Mouse (Mus musculus) testis, adult 2 months (tissue): ENCODE data around the gene Wdfy4. TPM values are rescaled to one million over a fixed set of nuclear protein-coding genes. Genes with fewer than 3 reads are reported as not detected.

ENCODE experiments used
- H3K27ac ChIP-seq: fragments of 200-500 bp; 2 replicates; pipeline ENCODE4 v1.5.1; 2012; ENCODE audit warnings: low read depth, low read length; ENCODE audit not compliant: control insufficient read depth, insufficient read depth
- H3K27me3 ChIP-seq: fragments of 200-500 bp; 2 replicates; pipeline ENCODE4 v1.6.1; 2012; ENCODE audit warnings: mild to moderate bottlenecking, low read length, moderate library complexity; ENCODE audit not compliant: control insufficient read depth, insufficient read depth
- H3K36me3 ChIP-seq: fragments of 200-500 bp; 2 replicates; pipeline ENCODE4 v1.6.1; 2012; ENCODE audit warnings: mild to moderate bottlenecking, low read length; ENCODE audit not compliant: control insufficient read depth, insufficient read depth
- H3K4me1 ChIP-seq: fragments of 200-500 bp; 2 replicates; pipeline ENCODE4 v1.6.1; 2012; ENCODE audit warnings: low read length; ENCODE audit not compliant: control insufficient read depth, insufficient read depth
- H3K4me3 ChIP-seq: fragments of 200-500 bp; 2 replicates; pipeline ENCODE4 v1.5.1; 2012; ENCODE audit warnings: low read depth, mild to moderate bottlenecking, low read length, moderate library complexity, mixed read lengths; ENCODE audit not compliant: control insufficient read depth
- CTCF ChIP-seq: fragments of 200-500 bp; IDR thresholded peaks from 2 replicates; pipeline ENCODE4 v1.5.1; 2012; ENCODE audit warnings: low read depth, mild to moderate bottlenecking, inconsistent platforms, low read length, moderate library complexity; ENCODE audit not compliant: control insufficient read depth, insufficient read depth, insufficient replicate concordance
- POLR2A ChIP-seq: fragments of 200-500 bp; IDR thresholded peaks from 2 replicates; pipeline ENCODE4 v1.6.1; 2012; ENCODE audit warnings: low read depth, mild to moderate bottlenecking, inconsistent platforms, low read length, moderate library complexity; ENCODE audit not compliant: control insufficient read depth
- polyA plus RNA-seq: library from polyadenylated mRNA; depleted of rRNA; stranded (reverse); fragments of >200 nt; gene quantifications from 2 replicates; pipeline ENCODE4 v1.2.3, GENCODE M21; 2012

Gene Wdfy4
- polyA plus RNA-seq, 1 experiment, result 4.0 TPM

DNA sequence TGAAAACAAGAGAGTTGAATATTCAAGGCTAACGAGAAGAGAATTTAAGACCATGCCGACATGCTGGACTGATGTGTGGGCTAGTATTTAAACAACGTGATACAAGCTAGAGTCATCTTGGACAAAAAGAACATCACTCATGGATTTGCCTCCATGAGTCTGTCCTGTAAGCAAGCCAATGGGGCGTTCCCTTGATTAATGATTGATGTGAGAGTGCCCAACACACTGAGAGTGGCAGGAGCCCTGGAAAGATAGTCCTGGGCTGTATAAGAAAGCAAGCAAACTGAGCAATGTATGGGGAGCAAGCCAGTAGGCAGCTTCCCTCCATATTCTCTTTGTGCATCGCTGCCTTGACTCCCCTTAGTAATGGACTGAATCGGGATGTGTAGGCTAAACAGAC, 106.7 kb downstream of the Wdfy4 start:
- TF ChIP-seq POLR2A (no peak), CTCF (no peak)
- Histone ChIP-seq H3K27ac (no peak overlapping the region), H3K4me3 (no peak overlapping the region), H3K4me1 (no peaks in the 10 kb centered on the region), H3K36me3 (no peaks in the 10 kb centered on the region), H3K27me3 (no peaks in the 10 kb centered on the region)

DNA sequence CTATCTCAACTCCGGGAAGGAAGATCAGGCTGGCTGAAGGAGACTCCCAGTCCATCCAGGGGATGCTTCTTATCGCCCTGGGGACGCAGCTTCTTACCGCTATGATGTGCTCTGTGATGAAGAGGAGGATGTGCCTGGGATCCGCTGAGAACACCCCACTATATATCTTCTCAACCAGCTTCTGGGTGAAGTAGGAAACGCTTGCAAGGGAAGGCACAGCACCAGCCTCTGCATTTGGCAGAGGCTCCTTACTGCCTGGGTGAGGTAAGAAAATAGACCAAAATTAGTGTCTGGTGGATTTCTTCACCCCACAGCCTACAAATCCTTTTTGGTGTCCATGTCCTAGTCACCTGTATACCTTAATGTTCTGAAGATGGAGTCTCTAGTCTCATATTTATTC, 107.2 kb downstream of the Wdfy4 start:
- Histone ChIP-seq H3K27me3 (no peaks in the 10 kb centered on the region), H3K4me3 (no peak overlapping the region), H3K4me1 (no peaks in the 10 kb centered on the region), H3K36me3 (no peaks in the 10 kb centered on the region), H3K27ac (no peak overlapping the region)
- TF ChIP-seq CTCF, result no peak
- TF ChIP-seq POLR2A, result no peak

DNA sequence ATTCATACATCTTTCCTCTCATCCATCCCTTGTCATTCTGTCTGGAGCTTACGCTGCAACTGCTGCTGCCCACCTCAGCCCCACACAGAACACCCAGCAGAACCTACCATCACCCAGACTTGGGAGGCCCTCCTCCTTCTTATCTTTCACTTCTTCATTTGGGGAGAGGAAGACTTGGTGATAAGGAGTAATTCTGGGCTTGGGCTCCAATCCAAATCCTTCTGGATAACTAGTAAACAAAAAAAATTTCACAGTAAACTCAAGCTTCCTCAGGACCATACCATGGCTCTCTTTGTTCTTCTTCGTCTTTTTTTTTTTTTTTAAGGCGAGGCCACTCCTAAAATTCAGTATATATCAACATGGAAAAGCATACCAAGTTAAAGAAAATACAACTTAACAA, 112.0 kb downstream of the Wdfy4 start:
- TF ChIP-seq CTCF, result no peak
- TF ChIP-seq POLR2A, result no peak
- Histone ChIP-seq H3K36me3 (no peaks in the 10 kb centered on the region), H3K27ac (no peak overlapping the region), H3K4me3 (no peak overlapping the region), H3K4me1 (no peaks in the 10 kb centered on the region), H3K27me3 (no peaks in the 10 kb centered on the region)

DNA sequence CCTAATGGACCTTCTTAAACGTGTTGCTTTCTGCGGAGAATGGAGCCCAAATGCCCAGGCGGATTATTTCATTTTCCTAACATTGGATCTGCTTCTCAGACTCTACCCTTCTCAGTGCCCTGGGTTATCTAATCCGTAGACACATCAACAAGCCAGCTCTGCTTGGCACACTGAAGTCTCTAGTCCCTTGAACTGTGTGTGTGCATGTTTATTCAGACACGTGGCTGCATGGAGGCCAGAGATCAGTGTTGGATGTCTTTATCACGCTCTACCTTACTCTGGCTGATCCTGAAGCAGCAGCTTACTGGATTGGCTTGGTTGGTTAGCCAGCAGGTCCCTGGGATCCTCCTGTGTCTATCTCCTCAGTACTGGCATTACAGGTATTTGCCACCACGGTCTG, 113.0 kb downstream of the Wdfy4 start:
- TF ChIP-seq CTCF (no peak), POLR2A (no peak)
- H3K36me3 ChIP-seq, result no peaks in the 10 kb centered on the region

DNA sequence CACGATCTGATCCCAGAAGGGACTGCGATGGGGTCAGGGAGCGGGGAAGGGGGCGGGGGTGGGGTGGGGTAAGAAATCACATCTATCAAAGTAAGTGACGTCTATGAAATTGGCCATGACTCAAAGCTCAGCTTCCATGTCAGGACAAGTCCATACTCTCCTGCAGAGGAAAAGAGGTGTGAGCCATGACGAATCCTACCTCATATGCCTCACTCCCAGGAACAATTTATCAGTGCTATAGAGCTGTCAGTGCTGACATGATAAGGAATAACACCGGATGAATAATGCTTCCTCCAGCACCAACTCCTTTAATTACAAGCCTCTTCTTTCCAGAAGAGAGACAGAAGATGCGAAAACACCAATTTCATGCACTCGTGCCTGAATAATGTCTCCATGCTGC, 117.6 kb downstream of the Wdfy4 start:
- Histone ChIP-seq H3K4me3 (no peak overlapping the region), H3K27ac (no peak overlapping the region), H3K36me3 (no peaks in the 10 kb centered on the region), H3K4me1 (no peaks in the 10 kb centered on the region), H3K27me3 (no peaks in the 10 kb centered on the region)
- TF ChIP-seq CTCF, result no peak
- no peak for TF ChIP-seq POLR2A

More for the DNA sequence above, 113.0 kb downstream of the Wdfy4 start:
- Histone ChIP-seq H3K4me1 (no peaks in the 10 kb centered on the region), H3K4me3 (no peak overlapping the region), H3K27ac (no peak overlapping the region), H3K27me3 (no peaks in the 10 kb centered on the region)

DNA sequence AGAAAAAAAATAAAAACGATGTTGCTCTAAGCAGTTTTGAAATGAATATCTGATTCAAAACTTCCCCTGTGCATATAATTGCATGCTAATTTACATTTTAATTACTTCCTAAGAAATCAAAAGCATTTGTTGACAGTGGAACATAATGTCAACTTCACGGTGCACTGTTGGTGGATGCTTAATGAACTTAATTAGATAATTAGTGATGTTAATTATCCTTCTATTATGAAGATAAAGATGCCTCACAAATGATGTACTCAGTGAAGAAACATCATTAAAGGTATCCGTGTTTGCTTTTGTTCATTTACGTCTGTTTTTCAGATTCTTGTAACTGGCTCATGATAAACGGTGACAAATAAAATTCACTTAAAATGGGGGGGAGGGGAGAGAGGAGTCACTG, 122.3 kb downstream of the Wdfy4 start:
- TF ChIP-seq CTCF (no peak), POLR2A (no peak)
- no peaks in the 10 kb centered on the region for H3K27me3 ChIP-seq
- no peak overlapping the region for H3K27ac ChIP-seq
- no peak overlapping the region for H3K4me3 ChIP-seq
- no peaks in the 10 kb centered on the region for H3K4me1 ChIP-seq
- no peaks in the 10 kb centered on the region for H3K36me3 ChIP-seq

DNA sequence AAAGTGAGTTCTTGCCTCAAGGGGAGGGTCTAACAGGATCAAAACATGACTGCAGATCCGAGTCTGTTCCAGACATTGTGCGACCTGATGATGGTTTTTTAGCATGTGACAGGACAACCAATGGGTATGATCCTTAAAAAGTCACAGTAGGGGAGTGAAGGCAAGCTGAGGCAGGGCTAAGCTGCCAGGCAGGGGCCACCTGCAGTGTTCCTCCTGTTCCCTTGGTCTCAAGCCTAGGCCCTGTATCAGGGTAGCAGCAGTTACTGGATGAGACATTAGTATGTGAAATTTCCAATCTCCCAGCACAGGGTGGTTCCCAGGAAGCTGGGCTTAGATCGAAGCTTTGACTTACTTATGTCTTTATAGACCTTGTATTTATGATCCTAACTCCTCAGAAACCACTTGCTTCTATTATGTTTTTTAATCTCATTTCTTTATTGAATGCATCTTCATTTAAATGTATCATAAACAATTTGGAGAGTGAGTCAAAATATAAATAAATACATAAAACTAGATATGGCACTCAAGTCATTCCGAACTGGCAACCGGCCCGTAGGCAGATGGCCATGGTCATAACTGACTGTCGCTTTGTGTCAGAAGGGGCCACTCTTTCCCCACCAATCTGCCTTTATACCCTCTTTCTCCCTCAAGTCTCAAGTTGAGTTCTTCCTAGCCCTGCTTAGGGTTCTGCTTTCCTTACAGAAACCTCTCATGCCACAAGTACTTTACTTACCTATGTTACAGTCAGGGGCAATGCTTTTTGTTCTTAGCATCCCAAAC, 126.2 kb downstream of the Wdfy4 start:
- Histone ChIP-seq H3K27me3 (no peaks in the 10 kb centered on the region), H3K36me3 (no peaks in the 10 kb centered on the region), H3K27ac (no peak overlapping the region), H3K4me3 (no peak overlapping the region), H3K4me1 (no peaks in the 10 kb centered on the region)
- TF ChIP-seq POLR2A, result no peak
- no peak for TF ChIP-seq CTCF

DNA sequence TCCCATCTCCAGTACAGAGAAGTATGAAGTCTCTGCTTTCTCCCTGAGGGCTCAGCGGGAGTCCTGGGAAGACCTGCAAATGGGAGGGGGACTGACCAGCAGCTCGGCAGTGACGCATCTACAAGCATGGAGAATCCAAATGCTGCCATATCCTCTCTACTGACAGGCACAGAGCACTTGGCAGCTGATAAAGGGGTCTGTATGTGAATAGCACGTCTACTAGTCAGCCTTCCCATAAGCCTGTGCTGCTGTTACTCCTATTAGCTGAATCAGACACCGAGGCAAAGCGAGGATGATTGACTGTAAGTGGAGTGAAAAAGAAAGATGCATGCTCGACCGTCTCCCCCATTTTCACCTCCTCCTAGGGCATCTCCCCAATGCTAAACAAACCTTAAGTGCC, 131.9 kb downstream of the Wdfy4 start:
- TF ChIP-seq CTCF, result no peak
- no peak for TF ChIP-seq POLR2A
- Histone ChIP-seq H3K27me3 (no peaks in the 10 kb centered on the region), H3K4me3 (no peak overlapping the region), H3K4me1 (no peaks in the 10 kb centered on the region), H3K27ac (no peak overlapping the region), H3K36me3 (no peaks in the 10 kb centered on the region)
